Mouse (Mus musculus) ES-E14 (cell line): Measurements from ENCODE around the gene Rptor. TPM values are rescaled to one million over a fixed set of nuclear protein-coding genes. Genes with fewer than 3 reads are reported as not detected.
A peak's percentile ranks its signal among the peaks of the same experiment; 100 is the strongest.

Experiments used
- DNase-seq: peaks from one replicate; pipeline ENCODE4 v3.0.0-alpha.2; 2013; ENCODE audit warnings: low read depth, low spot score
- H3K27ac ChIP-seq: 2 replicates; pipeline ENCODE4 v1.5.1; 2012; ENCODE audit warnings: low read depth, mild to moderate bottlenecking, low read length, moderate library complexity, mixed read lengths; ENCODE audit not compliant: poor library complexity, insufficient read depth, severe bottlenecking
- H3K36me3 ChIP-seq: 2 replicates; pipeline ENCODE4 v1.6.1; 2012; ENCODE audit warnings: mild to moderate bottlenecking, low read length, moderate library complexity, mixed read lengths; ENCODE audit not compliant: control insufficient read depth, poor library complexity, insufficient read depth, severe bottlenecking
- H3K4me1 ChIP-seq, 2 experiments: fragments of 150-350 bp in 1 of 2; sonication (generic) in 1 of 2; 2 replicates each; pipeline ENCODE4 v1.6.1; 2012; ENCODE audit warnings: low read length in 2 of 2, mild to moderate bottlenecking in 1 of 2, mixed read lengths in 1 of 2; ENCODE audit not compliant: control insufficient read depth in 2 of 2, insufficient read depth in 2 of 2, poor library complexity in 1 of 2
- H3K4me3 ChIP-seq, 2 experiments: fragments of 150-350 bp in 1 of 2; sonication (generic) in 1 of 2; 2 replicates each; pipeline ENCODE4 v1.5.1; 2012; ENCODE audit warnings: low read length in 2 of 2, low read depth in 1 of 2, mild to moderate bottlenecking in 1 of 2, mixed read lengths in 1 of 2; ENCODE audit not compliant: insufficient read depth in 1 of 2, poor library complexity in 1 of 2, severe bottlenecking in 1 of 2
- H3K9ac ChIP-seq: 2 replicates; pipeline ENCODE4 v1.6.1; 2012; ENCODE audit warnings: low read depth, mild to moderate bottlenecking, low read length, mixed read lengths; ENCODE audit not compliant: poor library complexity, insufficient read depth, severe bottlenecking
- H3K9me3 ChIP-seq: fragments of 150-350 bp; sonication (generic); 2 replicates; pipeline ENCODE4 v1.6.1; 2012; ENCODE audit warnings: low read depth, mild to moderate bottlenecking, low read length; ENCODE audit not compliant: control insufficient read depth, insufficient read depth
- CHD2 ChIP-seq: IDR thresholded peaks from 2 replicates; pipeline ENCODE4 v1.6.1; 2014; ENCODE audit warnings: mild to moderate bottlenecking, low read depth, low read length, inconsistent platforms
- HCFC1 ChIP-seq: IDR thresholded peaks from 2 replicates; pipeline ENCODE4 v1.6.1; 2012; ENCODE audit warnings: low read length, inconsistent platforms, borderline replicate concordance; ENCODE audit not compliant: insufficient read depth
- MAFK ChIP-seq: IDR thresholded peaks from 2 replicates; pipeline ENCODE4 v1.6.1; 2014; ENCODE audit warnings: mild to moderate bottlenecking, low read depth, low read length, inconsistent platforms; ENCODE audit not compliant: insufficient read depth
- ZC3H11A ChIP-seq: IDR thresholded peaks from 2 replicates; pipeline ENCODE4 v1.6.1; 2012; ENCODE audit warnings: low read depth, mild to moderate bottlenecking, inconsistent platforms, low read length, borderline replicate concordance
- ZNF384 ChIP-seq: IDR thresholded peaks from 2 replicates; pipeline ENCODE4 v1.6.1; 2012; ENCODE audit warnings: low read depth, low read length, inconsistent platforms
- in situ Hi-C, 2 experiments: fragments of 600-800 bp; cut with MboI; formaldehyde crosslinking; loops; one replicate each; pipeline ENCODE4 v1.15.1; 2025; ENCODE audit warnings: low sequenced_read_pairs in 2 of 2, inconsistent platforms in 1 of 2; ENCODE audit not compliant: unreplicated experiment in 2 of 2
- total RNA-seq: library from RNA; depleted of rRNA; stranded (reverse); fragments of 300-350 nt; gene quantifications from 2 replicates; pipeline ENCODE4 v1.2.3, GENCODE M21; 2012

The Rptor gene
- total RNA-seq, 1 experiment: 59.7 TPM

DNA sequence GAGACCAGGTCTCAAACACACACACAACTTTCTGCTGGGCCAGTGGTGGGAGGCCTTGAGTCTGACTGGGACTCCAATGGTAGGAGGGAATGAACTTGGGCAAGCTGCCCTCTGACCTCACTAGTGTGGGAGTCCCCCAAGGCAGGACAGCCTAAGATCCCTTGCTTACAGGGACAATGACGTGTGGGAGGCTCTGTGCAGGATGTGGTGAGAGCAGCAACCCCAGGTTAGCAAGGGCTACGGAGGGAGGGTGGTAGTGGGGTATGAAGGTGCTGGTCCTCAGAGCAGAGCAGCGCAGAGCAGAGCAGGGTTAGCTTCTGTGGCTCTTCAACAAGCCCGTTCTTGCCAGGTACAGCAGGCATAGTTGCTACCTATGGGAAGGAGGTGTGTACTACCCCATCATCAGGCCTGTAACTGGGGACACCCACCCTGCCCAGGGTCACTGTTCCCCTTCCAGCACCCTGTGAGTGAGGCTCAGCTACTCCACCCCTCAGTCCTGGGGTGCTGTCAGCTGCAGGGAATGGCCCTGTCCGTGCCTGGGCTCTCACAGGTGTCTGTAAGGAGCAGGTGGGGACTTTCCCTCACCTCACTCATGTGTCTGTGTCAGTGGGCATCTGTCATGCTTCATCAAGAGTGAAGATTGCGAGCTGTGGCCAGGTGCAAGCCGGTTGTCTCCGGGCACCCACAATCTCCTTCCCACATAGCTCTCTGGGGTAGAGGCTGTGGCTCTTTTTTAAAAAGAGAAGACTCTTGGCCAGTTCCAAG is 331.3 kb downstream of the Rptor start:
- H3K9ac ChIP-seq: no peak overlapping the region
- no peak overlapping the region for H3K27ac ChIP-seq
- H3K4me3 ChIP-seq: no peak overlapping the region
- DNase-seq: no peak
- no peaks in the 10 kb centered on the region for H3K36me3 ChIP-seq
- in situ Hi-C loops: no loop called here
- H3K9me3 ChIP-seq: no peaks in the 10 kb centered on the region
- H3K4me1 ChIP-seq: peaks cover 11 to 45% of the 10 kb centered on the region in 2 experiments
- TF ChIP-seq ZC3H11A (no peak), ZNF384 (no peak), CHD2 (no peak), MAFK (no peak), HCFC1 (no peak)

DNA sequence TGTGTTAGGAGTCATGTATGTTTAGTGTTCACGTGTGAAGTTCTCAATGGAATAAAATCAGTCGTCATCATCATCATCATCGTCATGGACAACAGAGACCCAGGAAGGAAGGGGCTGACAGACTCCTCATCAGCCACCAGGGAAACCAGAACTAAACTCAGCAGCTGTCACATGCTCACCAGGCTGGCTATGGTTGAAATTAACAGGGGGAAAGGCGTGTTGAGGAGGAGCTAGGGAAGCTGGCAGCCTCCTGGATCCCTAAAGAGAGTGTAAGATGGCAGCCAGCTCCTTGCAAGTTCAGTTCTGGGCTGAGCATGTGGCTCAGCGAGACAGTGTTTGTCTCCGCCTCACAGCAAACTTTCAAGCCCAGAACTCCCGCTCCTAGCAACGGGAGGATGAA is 332.1 kb downstream of the Rptor start:
- in situ Hi-C loops: no loop called here
- Histone ChIP-seq H3K4me1 (peaks cover 12 to 50% of the 10 kb centered on the region in 2 experiments), H3K9me3 (no peaks in the 10 kb centered on the region), H3K27ac (no peak overlapping the region), H3K9ac (no peak overlapping the region), H3K4me3 (no peak overlapping the region), H3K36me3 (no peaks in the 10 kb centered on the region)
- DNase-seq: no peak
- TF ChIP-seq CHD2 (no peak), ZNF384 (no peak), HCFC1 (no peak), MAFK (no peak), ZC3H11A (no peak)

DNA sequence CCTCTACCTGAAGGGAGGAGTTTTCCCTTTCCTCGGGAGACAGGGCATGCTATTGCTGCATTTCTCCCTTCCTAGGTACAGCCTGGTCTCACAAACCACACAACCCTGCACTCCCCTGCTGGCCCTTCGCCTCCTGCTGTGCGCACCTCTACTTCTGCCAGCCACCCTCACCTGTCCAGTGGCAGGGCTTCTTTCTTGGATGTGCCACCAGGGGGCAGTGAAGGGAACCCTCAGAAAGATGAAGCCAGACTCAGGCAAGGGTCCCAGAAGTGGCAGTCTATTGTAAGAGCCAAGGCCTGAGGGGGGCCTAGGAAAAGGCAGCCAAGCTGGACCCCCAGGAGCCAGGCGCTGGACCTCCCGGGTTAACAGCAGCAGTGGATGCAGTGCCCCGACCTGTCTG is 332.8 kb downstream of the Rptor start:
- Histone ChIP-seq H3K9ac (peak overlapping the region; percentile 7; the same call in 1 of the 2 replicates), H3K9me3 (no peaks in the 10 kb centered on the region), H3K27ac (no peak overlapping the region), H3K4me1 (peaks cover 12 to 47% of the 10 kb centered on the region in 2 experiments), H3K4me3 (no peak overlapping the region), H3K36me3 (no peaks in the 10 kb centered on the region)
- DNase-seq: peak; percentile 60
- in situ Hi-C loops: no loop called here
- TF ChIP-seq ZC3H11A (0 out of 2 replicates have a peak, but pooled peaks have one; percentile 12), ZNF384 (no peak)

DNA sequence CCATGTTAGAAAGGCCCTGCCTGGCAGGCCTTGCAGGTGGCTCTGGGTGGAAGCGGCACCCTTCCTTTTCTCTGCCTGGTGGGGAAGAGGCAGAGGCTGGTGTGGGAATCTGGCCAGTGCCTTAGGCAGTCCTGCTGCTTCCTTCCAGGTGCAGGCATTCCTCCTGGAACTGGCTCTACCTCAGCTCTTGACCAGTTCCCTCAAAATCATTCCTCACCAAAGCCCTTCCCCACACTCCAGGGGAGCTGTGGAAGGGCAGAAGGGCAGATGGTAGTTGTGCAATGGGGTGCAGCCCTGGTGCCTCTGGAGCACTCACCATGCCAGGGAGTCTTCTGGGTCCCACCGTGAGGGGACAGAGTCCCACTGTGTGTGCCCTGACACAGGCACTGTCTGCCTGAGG is 333.8 kb downstream of the Rptor start:
- no peaks in the 10 kb centered on the region for H3K9me3 ChIP-seq
- H3K9ac ChIP-seq: peak overlapping the region; percentile 41; the same call in 1 of the 2 replicates
- H3K27ac ChIP-seq: peak overlapping the region; percentile 54; the same call in 1 of the 2 replicates
- no peak overlapping the region for H3K4me3 ChIP-seq
- no peaks in the 10 kb centered on the region for H3K36me3 ChIP-seq
- no peak for DNase-seq
- in situ Hi-C loops: no loop called here
- peaks cover 13 to 50% of the 10 kb centered on the region in 2 experiments for H3K4me1 ChIP-seq
- no peak for TF ChIP-seq CHD2

DNA sequence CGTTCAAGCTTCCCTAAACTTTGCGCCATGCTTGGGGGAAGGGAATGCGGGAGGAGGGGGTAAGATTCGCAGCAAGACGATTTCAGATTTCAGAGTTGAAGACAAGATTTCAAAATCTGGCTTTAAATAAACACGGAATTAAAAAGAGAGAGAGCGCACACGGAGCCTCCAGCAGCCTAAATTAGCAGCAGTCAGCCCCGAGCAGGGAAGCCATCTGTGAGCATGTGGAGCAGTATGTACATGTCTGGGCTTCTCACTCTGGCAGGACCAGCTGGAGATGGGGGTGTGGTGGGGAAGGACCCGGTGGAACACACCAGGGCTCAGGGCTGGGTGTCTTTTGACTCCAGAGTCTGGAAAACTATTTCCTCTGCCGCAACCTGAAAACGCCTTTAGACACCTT is 334.5 kb downstream of the Rptor start:
- Histone ChIP-seq H3K4me3 (peak overlapping the region in 1 of 2 experiments; percentile 18; a peak in 1 of 4 replicates), H3K27ac (peak overlapping the region; percentile 54), H3K9ac (peak overlapping the region; percentile 41), H3K4me1 (peaks cover 15 to 49% of the 10 kb centered on the region in 2 experiments), H3K9me3 (no peaks in the 10 kb centered on the region), H3K36me3 (no peaks in the 10 kb centered on the region)
- TF ChIP-seq HCFC1 (no peak), CHD2 (no peak), ZC3H11A (no peak), ZNF384 (no peak), MAFK (no peak)
- no peak for DNase-seq
- in situ Hi-C loops: no loop called here
